Comparison of ENCODE assay signal across 28 mouse cellular contexts in genomic region chr7:34636661-34637060, GRCm38 (mm10).
"Had no signal": no experiment of that assay in that cellular context is flagged by ENCODE, and none has a peak within 500 bp of the region (broad histone marks: within the 10 kb centered on the region; RNA-seq: fewer than 3 reads in every experiment).

No protein-coding gene starts in this region.

- ATAC-seq: hindbrain, postnatal 0 days; intestine, embryonic 16.5 days; liver, embryonic 12.5 days had no signal

- H3K9ac ChIP-seq: heart, embryonic 13.5 days; heart, embryonic 15.5 days; hindbrain, embryonic 13.5 days; hindbrain, embryonic 15.5 days; kidney, embryonic 15.5 days; limb, embryonic 13.5 days; limb, embryonic 15.5 days; liver, embryonic 12.5 days; liver, embryonic 14.5 days had no signal

- H3K27me3 ChIP-seq: heart, embryonic 13.5 days; heart, embryonic 15.5 days; hindbrain, embryonic 13.5 days; hindbrain, embryonic 15.5 days; kidney, embryonic 15.5 days; limb, embryonic 13.5 days; limb, embryonic 15.5 days; liver, embryonic 12.5 days had no signal

- DNase-seq: gastrocnemius, postnatal 10 days; gastrocnemius, postnatal 25 days; heart, adult 11 months; heart, adult 2 months; heart, postnatal 14 days; heart, postnatal 36 days; kidney, adult 11 months; kidney, adult 2 months; kidney, adult 9 months; kidney, postnatal 14 days; kidney, postnatal 36 days; layer of hippocampus, adult 9-11 months; layer of hippocampus, postnatal 36 days; left cerebral cortex, postnatal 4 days; lung, adult 18-20 months had no signal

- H3K4me3 ChIP-seq: heart, adult 2 months; heart, embryonic 13.5 days; heart, embryonic 15.5 days; hindbrain, embryonic 13.5 days; hindbrain, embryonic 15.5 days; kidney, embryonic 15.5 days; limb, embryonic 13.5 days; limb, embryonic 15.5 days; liver, embryonic 12.5 days had no signal

- H3K36me3 ChIP-seq: heart, embryonic 15.5 days had no signal

- H3K4me2 ChIP-seq: heart, embryonic 11.5 days; heart, embryonic 13.5 days; heart, embryonic 15.5 days; hindbrain, embryonic 13.5 days; hindbrain, embryonic 15.5 days; kidney, embryonic 15.5 days; limb, embryonic 13.5 days; limb, embryonic 15.5 days; liver, embryonic 12.5 days had no signal

- H3K27ac ChIP-seq: heart, adult 2 months; heart, embryonic 13.5 days; heart, embryonic 15.5 days; hindbrain, embryonic 13.5 days; hindbrain, embryonic 15.5 days; hindbrain, postnatal 0 days; kidney, postnatal 0 days; limb, embryonic 13.5 days; liver, embryonic 12.5 days; liver, embryonic 14.5 days had no signal

- H3K9me3 ChIP-seq: heart, embryonic 13.5 days; heart, embryonic 15.5 days; hindbrain, embryonic 13.5 days; hindbrain, embryonic 15.5 days; kidney, embryonic 15.5 days; limb, embryonic 13.5 days; limb, embryonic 15.5 days; liver, embryonic 12.5 days had no signal

- H3K4me1 ChIP-seq: heart, embryonic 13.5 days; heart, embryonic 15.5 days; hindbrain, embryonic 15.5 days; limb, embryonic 13.5 days; limb, embryonic 15.5 days; liver, embryonic 12.5 days had no signal
